Mouse (Mus musculus): ENCODE results near the gene Gpr88. TPM values are rescaled to one million over a fixed set of nuclear protein-coding genes. Genes with fewer than 3 reads are reported as not detected.
"Not testable (repeated sequence)": the region's sequence is repeated elsewhere in the genome, so short reads cannot be mapped to it uniquely, and the experiment has no call there.

The Gpr88 gene
- polyA plus RNA-seq, 1 experiment from 2014 or later, result 3.0 TPM

GRCm38 (mm10) chr3:116233515-116233914 is 19.8 kb downstream of the Gpr88 start:
- H3K27me3 ChIP-seq (replicated peaks), result no peaks in the 10 kb centered on the region
- H3K9me3 ChIP-seq, result no peaks in the 10 kb centered on the region
- ATAC-seq (replicated peaks), result no peak
- no peak overlapping the region for H3K4me3 ChIP-seq
- no peaks in the 10 kb centered on the region for H3K36me3 ChIP-seq (replicated peaks)
- no peak overlapping the region for H3K9ac ChIP-seq
- peaks cover 5% of the 10 kb centered on the region for H3K4me1 ChIP-seq
- no peak overlapping the region for H3K27ac ChIP-seq
- WGBS, result 88% methylated on average over 3 of the region's 3 CpGs
- H3K4me2 ChIP-seq, result no peak overlapping the region

- H3K36me3 ChIP-seq (replicated peaks), result no peaks in the 10 kb centered on the region
- ATAC-seq (replicated peaks), result no peak
- H3K4me1 ChIP-seq, result peaks cover 7% of the 10 kb centered on the region
- no peak overlapping the region for H3K4me3 ChIP-seq
- no peaks in the 10 kb centered on the region for H3K9me3 ChIP-seq
- H3K4me2 ChIP-seq, result no peak overlapping the region
- no peak overlapping the region for H3K9ac ChIP-seq
- H3K27ac ChIP-seq, result no peak overlapping the region
- H3K27me3 ChIP-seq (replicated peaks), result no peaks in the 10 kb centered on the region
- 91% methylated on average over 5 of the region's 5 CpGs for WGBS
These were observed 20.5 kb downstream of the Gpr88 start for GRCm38 (mm10) chr3:116232763-116233162.

GRCm38 (mm10) chr3:116229336-116229735 is 24.0 kb downstream of the Gpr88 start:
- peak; percentile 61 for ATAC-seq (replicated peaks)
- no peak overlapping the region for H3K4me3 ChIP-seq
- no peak overlapping the region for H3K27ac ChIP-seq
- no peaks in the 10 kb centered on the region for H3K36me3 ChIP-seq (replicated peaks)
- H3K9ac ChIP-seq, result no peak overlapping the region
- H3K4me2 ChIP-seq, result no peak overlapping the region
- peaks cover 7% of the 10 kb centered on the region for H3K4me1 ChIP-seq
- H3K27me3 ChIP-seq (replicated peaks), result no peaks in the 10 kb centered on the region
- WGBS, result 66% methylated on average over 4 of the region's 4 CpGs
- no peaks in the 10 kb centered on the region for H3K9me3 ChIP-seq

- H3K4me2 ChIP-seq, result no peak overlapping the region
- H3K4me3 ChIP-seq, result no peak overlapping the region
- no peak overlapping the region for H3K9ac ChIP-seq
- H3K9me3 ChIP-seq, result no peaks in the 10 kb centered on the region
- H3K36me3 ChIP-seq (replicated peaks), result no peaks in the 10 kb centered on the region
- no peak overlapping the region for H3K27ac ChIP-seq
- H3K4me1 ChIP-seq, result peaks cover 7% of the 10 kb centered on the region
- no peaks in the 10 kb centered on the region for H3K27me3 ChIP-seq (replicated peaks)
- peak; percentile 43 for ATAC-seq (replicated peaks)
- 40% methylated on average over 11 of the region's 11 CpGs for WGBS
These were observed 24.7 kb downstream of the Gpr88 start for GRCm38 (mm10) chr3:116228360-116229245.

- WGBS, result 83% methylated on average over 5 of the region's 5 CpGs
- no peak for ATAC-seq (replicated peaks)
- no peak overlapping the region for H3K27ac ChIP-seq
These were observed 25.9 kb downstream of the Gpr88 start for GRCm38 (mm10) chr3:116227383-116227782.

GRCm38 (mm10) chr3:116226915-116227314 is 26.4 kb downstream of the Gpr88 start:
- no peak for ATAC-seq (replicated peaks)
- H3K4me2 ChIP-seq, result no peak overlapping the region
- no peaks in the 10 kb centered on the region for H3K36me3 ChIP-seq (replicated peaks)
- peaks cover 16% of the 10 kb centered on the region for H3K4me1 ChIP-seq
- H3K27ac ChIP-seq, result no peak overlapping the region
- no peak overlapping the region for H3K9ac ChIP-seq
- WGBS, result 91% methylated on average over 6 of the region's 6 CpGs
- no peak overlapping the region for H3K4me3 ChIP-seq
- no peaks in the 10 kb centered on the region for H3K9me3 ChIP-seq
- H3K27me3 ChIP-seq (replicated peaks), result no peaks in the 10 kb centered on the region

More at GRCm38 (mm10) chr3:116227383-116227782, 25.9 kb downstream of the Gpr88 start:
- Histone ChIP-seq H3K4me1 (peaks cover 14% of the 10 kb centered on the region), H3K36me3 (replicated peaks) (no peaks in the 10 kb centered on the region), H3K4me2 (no peak overlapping the region), H3K4me3 (no peak overlapping the region), H3K27me3 (replicated peaks) (no peaks in the 10 kb centered on the region), H3K9me3 (no peaks in the 10 kb centered on the region), H3K9ac (no peak overlapping the region)

- Histone ChIP-seq H3K27ac (no peak overlapping the region), H3K4me3 (peak overlapping the region; percentile 29), H3K4me1 (peaks cover 9% of the 10 kb centered on the region), H3K27me3 (replicated peaks) (no peaks in the 10 kb centered on the region), H3K9me3 (no peaks in the 10 kb centered on the region), H3K4me2 (peak overlapping the region; percentile 45), H3K36me3 (replicated peaks) (no peaks in the 10 kb centered on the region), H3K9ac (peak overlapping the region; percentile 37; the same call in 1 of the 2 replicates)
- peak; percentile 67 for ATAC-seq (replicated peaks)
- WGBS, result 12% methylated on average over 17 of the region's 17 CpGs
These were observed 30.6 kb downstream of the Gpr88 start for GRCm38 (mm10) chr3:116222511-116223243.

GRCm38 (mm10) chr3:116221686-116222010 is 31.7 kb downstream of the Gpr88 start:
- no peak overlapping the region for H3K27ac ChIP-seq
- no peaks in the 10 kb centered on the region for H3K9me3 ChIP-seq
- no peak overlapping the region for H3K9ac ChIP-seq
- H3K4me3 ChIP-seq, result no peak overlapping the region
- no peak for ATAC-seq (replicated peaks)
- H3K4me2 ChIP-seq, result no peak overlapping the region
- peaks cover 9% of the 10 kb centered on the region for H3K4me1 ChIP-seq
- H3K36me3 ChIP-seq (replicated peaks), result no peaks in the 10 kb centered on the region
- 31% methylated on average over 3 of the region's 3 CpGs for WGBS
- no peaks in the 10 kb centered on the region for H3K27me3 ChIP-seq (replicated peaks)

GRCm38 (mm10) chr3:116220980-116221685 is 32.2 kb downstream of the Gpr88 start:
- Histone ChIP-seq H3K4me3 (no peak overlapping the region), H3K36me3 (replicated peaks) (no peaks in the 10 kb centered on the region), H3K9me3 (no peaks in the 10 kb centered on the region), H3K27me3 (replicated peaks) (no peaks in the 10 kb centered on the region), H3K9ac (no peak overlapping the region), H3K4me2 (no peak overlapping the region), H3K27ac (no peak overlapping the region), H3K4me1 (peaks cover 9% of the 10 kb centered on the region)
- ATAC-seq (replicated peaks), result no peak
- 84% methylated on average over 6 of the region's 6 CpGs for WGBS

- not testable (repeated sequence) for H3K27ac ChIP-seq; H3K27me3 ChIP-seq (replicated peaks); H3K9me3 ChIP-seq; H3K9ac ChIP-seq; ATAC-seq (replicated peaks); H3K4me1 ChIP-seq; H3K36me3 ChIP-seq (replicated peaks); H3K4me2 ChIP-seq; H3K4me3 ChIP-seq
- WGBS, result 64% methylated on average over 6 of the region's 6 CpGs
These were observed 35.9 kb downstream of the Gpr88 start for GRCm38 (mm10) chr3:116217398-116217797.

- no peak for ATAC-seq (replicated peaks)
- no peak overlapping the region for H3K4me2 ChIP-seq
- no peak overlapping the region for H3K4me3 ChIP-seq
- H3K27ac ChIP-seq, result no peak overlapping the region
- no peaks in the 10 kb centered on the region for H3K9me3 ChIP-seq
- H3K27me3 ChIP-seq (replicated peaks), result no peaks in the 10 kb centered on the region
- WGBS, result 73% methylated on average over 1 of the region's 1 CpGs
- H3K4me1 ChIP-seq, result no peaks in the 10 kb centered on the region
- H3K36me3 ChIP-seq (replicated peaks), result no peaks in the 10 kb centered on the region
- no peak overlapping the region for H3K9ac ChIP-seq
These were observed 37.0 kb downstream of the Gpr88 start for GRCm38 (mm10) chr3:116216261-116216660.

- no peak overlapping the region for H3K27ac ChIP-seq
- 86% methylated on average over 5 of the region's 5 CpGs for WGBS
- H3K9ac ChIP-seq, result no peak overlapping the region
- ATAC-seq (replicated peaks), result no peak
- no peaks in the 10 kb centered on the region for H3K36me3 ChIP-seq (replicated peaks)
- H3K9me3 ChIP-seq, result no peaks in the 10 kb centered on the region
- H3K4me1 ChIP-seq, result no peaks in the 10 kb centered on the region
- no peaks in the 10 kb centered on the region for H3K27me3 ChIP-seq (replicated peaks)
- no peak overlapping the region for H3K4me2 ChIP-seq
- H3K4me3 ChIP-seq, result no peak overlapping the region
These were observed 41.7 kb downstream of the Gpr88 start for GRCm38 (mm10) chr3:116211639-116212038.
